Mouse (Mus musculus) left cerebral cortex, adult 2 months (tissue): ENCODE results near the gene Fras1. TPM values are rescaled to one million over a fixed set of nuclear protein-coding genes. Genes with fewer than 3 reads are reported as not detected.

Experiments
- DNase-seq, 2 experiments: peaks; one replicate each; pipeline ENCODE4 v3.0.0; 2021 to 2022; ENCODE audit warnings: low spot score in 2 of 2, mixed read lengths in 1 of 2; ENCODE audit errors: extremely low spot score in 1 of 2
- H3K27ac ChIP-seq: fragments of 200-600 bp; 2 replicates; pipeline ENCODE4 v1.8.1; 2022
- H3K4me3 ChIP-seq: fragments of 200-600 bp; 2 replicates; pipeline ENCODE4 v1.8.1; 2022
- CTCF ChIP-seq: fragments of 200-600 bp; IDR thresholded peaks from 2 replicates; pipeline ENCODE4 v1.8.1; 2022; ENCODE audit warnings: antibody characterized with exemption, mild to moderate bottlenecking, moderate library complexity
- intact Hi-C: fragments of 180-260 bp; cut with DNase I; formaldehyde crosslinking; loops from one replicate; pipeline ENCODE4 v1.15.1; 2025
- total RNA-seq, 2 experiments: library from RNA; stranded (reverse); gene quantifications; 2 replicates each; pipeline ENCODE4 v1.2.3; 2021

Fras1 gene
- total RNA-seq, 2 experiments from 2014 or later = 23.0 to 25.2 TPM

DNA sequence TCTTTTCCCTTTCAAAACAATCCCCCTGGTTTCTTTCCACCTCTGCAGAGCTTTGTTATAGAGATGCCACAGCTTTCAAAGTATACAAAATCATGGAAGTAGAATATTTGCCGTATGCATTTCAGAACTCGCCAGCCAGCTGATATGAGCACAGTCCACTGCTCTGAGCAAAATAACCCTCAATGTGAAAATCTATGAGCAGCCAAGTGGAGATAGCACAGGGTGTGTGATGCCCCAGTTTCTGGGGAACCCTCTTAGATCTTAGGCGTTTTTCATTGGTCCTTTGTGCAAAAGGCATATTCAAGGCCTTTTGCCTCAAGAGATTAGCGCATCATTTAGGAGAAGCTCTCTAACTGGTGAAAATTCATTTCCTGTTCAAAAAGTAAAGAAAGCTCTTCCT is 170.4 kb downstream of the Fras1 start:
- H3K4me3 ChIP-seq = no peak overlapping the region
- no peak for TF ChIP-seq CTCF
- no peak overlapping the region for H3K27ac ChIP-seq
- DNase-seq = no peak
- intact Hi-C loops = no loop called here

DNA sequence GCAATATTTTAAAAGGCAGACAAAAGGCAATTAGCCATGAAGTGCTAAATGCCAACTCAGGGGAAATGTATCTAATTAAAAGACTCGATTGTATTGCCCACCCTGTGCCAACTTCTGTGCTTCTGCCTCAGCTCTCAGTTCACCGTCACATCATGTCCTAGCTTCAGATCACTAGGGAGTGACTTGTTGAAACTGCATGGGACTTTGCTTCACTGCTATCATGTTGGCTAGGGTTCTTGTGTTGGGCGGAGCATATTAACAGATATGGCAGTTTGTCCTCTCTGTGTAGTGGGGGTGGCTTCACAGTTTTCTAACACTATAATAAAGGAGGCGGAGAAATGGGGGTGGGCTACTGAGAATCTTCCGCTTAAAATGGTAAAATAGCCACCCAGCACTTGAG is 172.2 kb downstream of the Fras1 start:
- no peak for TF ChIP-seq CTCF
- no peak overlapping the region for H3K27ac ChIP-seq
- no peak overlapping the region for H3K4me3 ChIP-seq
- DNase-seq = no peak
- intact Hi-C loops = no loop called here

DNA sequence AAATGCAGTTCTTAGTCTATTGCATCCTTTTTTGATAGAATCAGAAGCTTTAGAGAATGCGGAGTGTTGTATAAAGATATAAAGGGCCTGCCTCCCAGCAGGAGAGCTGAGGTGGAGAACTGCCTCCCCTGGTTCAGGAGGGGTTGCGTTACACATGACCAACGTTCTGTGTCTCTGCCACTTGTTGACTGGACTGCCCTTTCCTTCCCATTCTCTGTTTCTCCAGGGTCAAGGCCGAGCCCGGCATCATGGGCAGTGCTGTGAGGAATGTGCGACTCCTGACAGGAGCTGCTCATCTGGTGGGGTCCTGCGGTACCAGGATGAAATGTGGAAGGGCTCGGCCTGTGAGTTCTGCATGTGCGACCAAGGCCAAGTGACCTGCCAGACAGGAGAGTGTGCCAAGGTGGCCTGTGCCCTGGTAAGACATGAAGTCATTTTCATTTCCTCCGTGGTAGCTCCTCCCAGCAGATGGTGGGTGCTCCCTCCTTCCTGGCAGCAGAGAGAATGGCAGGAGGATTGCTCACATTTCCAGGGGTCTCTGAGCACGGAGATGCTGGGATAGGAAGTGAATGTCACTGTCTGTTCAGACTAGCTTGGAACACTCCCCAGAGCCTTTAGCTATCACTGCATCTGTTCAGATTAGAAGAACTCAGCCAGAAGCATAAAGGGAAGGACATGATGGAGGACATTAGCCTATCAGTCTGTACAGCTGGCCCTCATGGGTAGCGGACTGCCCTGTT is 181.4 kb downstream of the Fras1 start:
- intact Hi-C loops = no loop called here
- TF ChIP-seq CTCF = no peak
- DNase-seq = no peak
- Histone ChIP-seq H3K4me3 (no peak overlapping the region), H3K27ac (no peak overlapping the region)

DNA sequence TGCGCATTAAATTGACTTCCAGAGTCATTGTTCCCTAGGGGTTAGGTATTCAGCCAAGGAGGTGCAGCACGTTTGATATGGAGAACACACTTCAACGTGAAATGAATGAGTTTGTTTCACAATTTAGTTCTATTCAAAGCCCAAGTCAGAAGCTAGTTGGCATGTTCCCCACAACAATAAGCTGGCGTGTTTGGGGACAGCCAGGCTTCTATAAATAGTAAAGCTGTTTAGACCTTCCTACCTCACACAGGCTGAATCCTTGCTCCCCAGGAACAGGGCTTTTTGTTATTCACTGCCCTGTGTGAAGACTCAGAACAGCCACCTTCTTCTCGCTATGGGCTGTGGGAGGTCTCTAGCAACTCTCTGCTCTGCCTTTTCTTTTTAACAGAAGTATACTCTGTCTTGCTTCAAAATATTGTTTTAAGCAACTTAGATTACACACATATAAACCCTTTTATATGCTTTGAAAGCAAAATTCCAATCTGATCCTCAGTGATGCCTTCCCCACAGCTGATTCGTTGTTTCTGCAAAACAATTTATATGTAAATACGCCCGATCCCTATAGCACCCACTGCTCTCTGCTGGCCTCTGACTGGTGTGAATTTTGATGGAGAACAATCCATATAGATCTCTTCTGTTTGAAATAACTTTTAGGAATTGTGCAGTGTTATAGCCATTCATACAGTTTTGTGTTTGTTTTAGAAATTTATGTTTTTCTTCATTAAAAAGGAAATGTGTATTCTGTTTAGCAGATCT is 184.5 kb downstream of the Fras1 start:
- Histone ChIP-seq H3K27ac (no peak overlapping the region), H3K4me3 (no peak overlapping the region)
- intact Hi-C loops = no loop called here
- DNase-seq = no peak
- TF ChIP-seq CTCF = no peak

DNA sequence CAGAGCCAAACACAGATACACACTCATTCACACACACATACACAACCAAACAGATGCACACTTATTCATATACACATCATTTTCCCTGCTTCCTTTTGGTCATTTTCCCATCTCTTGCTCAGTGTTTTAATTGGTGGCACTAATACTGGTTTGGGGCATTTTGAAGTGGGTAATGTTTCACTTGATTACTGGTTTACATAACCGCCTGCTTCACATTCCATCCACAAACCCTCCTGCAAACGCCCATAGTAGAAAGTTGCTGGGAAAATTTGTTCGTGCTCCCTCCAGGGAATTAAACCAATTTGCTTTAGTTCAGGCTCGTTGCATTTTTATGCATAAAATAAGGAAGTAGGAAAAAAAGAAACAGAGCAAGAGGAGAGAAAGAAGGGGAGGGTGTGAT is 200.8 kb downstream of the Fras1 start:
- intact Hi-C loops = no loop called here
- TF ChIP-seq CTCF = no peak
- H3K4me3 ChIP-seq = no peak overlapping the region
- no peak overlapping the region for H3K27ac ChIP-seq
- DNase-seq = no peak

DNA sequence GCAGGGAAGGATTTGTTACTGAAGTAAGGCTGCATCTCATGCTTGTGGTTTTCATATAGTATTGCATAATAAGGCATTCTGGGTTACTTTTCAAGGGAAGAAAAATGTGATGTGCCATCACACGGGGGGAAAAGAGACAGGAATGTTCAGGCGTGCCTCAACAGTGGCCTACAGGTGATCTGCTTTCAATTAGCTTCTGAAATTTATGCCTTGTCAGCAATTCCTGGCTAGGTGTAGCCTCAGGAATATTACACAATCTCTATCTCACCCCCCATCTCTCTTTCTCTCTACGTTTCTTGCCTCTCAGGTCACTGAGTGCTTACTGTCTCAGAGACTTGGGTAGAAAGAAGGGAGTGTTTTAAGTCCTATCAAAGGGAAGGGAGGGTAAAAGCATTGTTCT is 204.9 kb downstream of the Fras1 start:
- H3K4me3 ChIP-seq = no peak overlapping the region
- no peak for TF ChIP-seq CTCF
- DNase-seq = no peak
- no peak overlapping the region for H3K27ac ChIP-seq
- intact Hi-C loops = no loop called here

DNA sequence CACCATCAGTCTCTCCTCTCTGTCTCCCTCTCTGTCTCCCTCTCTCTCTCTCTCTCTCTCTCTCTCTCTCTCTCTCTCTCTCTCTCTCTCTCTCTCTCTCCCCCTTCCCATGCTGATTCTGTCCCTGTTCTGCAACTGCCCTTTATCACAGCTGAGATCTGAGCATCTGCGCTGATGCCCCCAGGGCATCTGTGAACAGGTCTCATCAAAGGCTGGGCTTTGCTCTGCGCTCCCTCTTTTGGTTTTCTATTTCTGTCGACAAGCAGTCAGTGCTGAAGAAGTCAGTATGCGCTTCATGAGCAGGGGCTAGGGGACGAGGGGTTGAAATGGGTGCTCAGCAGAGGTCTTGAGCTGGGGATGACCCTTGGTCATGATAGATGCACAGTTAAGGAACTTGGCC is 206.2 kb downstream of the Fras1 start:
- intact Hi-C loops = loop anchor here (2.0 to 5.0 kb wide), 3 partner anchors 97 to 205 kb away; no protein-coding TSS in a partner anchor
- no peak for TF ChIP-seq CTCF
- H3K27ac ChIP-seq = no peak overlapping the region
- H3K4me3 ChIP-seq = no peak overlapping the region
- no peak for DNase-seq

DNA sequence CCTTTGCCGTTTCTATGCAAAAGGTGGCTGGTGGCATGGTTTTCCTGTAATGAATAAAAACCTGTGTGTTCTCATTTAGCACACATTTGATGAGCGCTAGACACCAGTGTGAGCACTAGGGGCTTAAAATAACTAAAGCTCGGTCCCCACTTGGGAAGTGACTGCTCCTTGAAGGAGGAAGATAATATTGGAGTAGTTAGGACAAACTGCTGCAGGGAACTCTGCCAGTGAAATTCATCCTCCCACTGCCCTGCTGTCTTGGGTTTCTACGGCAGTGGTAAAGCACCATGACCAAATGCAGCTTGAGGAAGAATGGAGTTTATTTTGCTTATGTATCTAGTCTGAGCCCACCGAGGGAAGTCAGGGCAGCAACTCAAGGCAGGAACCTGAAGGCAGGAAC is 211.0 kb downstream of the Fras1 start:
- DNase-seq = peak; percentile 33 to 58

DNA sequence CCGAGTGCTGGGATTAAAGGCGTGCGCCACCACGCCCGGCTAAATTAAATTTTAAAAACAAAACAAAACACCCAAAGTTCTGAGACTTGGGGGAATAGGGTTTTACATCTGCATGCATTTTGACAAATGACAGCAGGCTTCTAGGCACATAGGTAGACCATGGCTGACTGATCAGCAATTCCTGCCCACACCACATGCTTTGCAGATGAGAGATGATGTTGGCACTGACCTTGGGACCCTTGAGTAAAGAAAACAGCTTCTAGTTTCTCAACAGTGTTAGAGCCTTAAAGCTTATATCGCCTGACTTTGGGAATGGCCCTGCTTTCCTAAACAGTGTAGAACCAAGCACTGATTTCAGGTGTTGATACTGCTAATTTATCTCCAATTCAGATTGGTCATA is 216.9 kb downstream of the Fras1 start:
- intact Hi-C loops = no loop called here
- TF ChIP-seq CTCF = no peak
- no peak overlapping the region for H3K27ac ChIP-seq
- DNase-seq = no peak
- H3K4me3 ChIP-seq = no peak overlapping the region

More for the DNA sequence above, 211.0 kb downstream of the Fras1 start:
- no peak; the same call in none of the 2 replicates for TF ChIP-seq CTCF
- intact Hi-C loops = loop anchor here (5.0 kb wide), 2 partner anchors 93 to 127 kb away; no protein-coding TSS in a partner anchor
- H3K27ac ChIP-seq = no peak overlapping the region
- H3K4me3 ChIP-seq = no peak overlapping the region

DNA sequence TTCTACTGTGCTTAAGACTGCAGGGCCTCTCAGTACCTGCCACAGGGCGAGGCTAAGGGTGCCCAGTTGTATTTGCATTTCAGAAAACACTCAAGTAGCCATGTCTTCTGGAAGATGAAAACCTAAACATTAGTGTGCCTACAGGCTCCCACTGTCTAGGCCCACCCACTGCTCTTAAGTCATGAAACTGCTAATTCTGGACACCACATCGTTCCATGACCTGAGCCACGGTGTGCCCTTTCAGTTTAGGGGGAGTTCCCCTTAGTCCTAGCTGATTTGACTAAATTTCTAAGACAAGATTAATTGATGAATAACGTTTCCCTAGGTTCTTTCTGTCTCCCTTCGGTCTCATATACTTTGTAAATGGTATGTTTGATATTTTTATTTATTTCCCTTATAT is 222.0 kb downstream of the Fras1 start:
- Histone ChIP-seq H3K27ac (no peak overlapping the region), H3K4me3 (no peak overlapping the region)
- intact Hi-C loops = no loop called here
- no peak for TF ChIP-seq CTCF
- no peak for DNase-seq

DNA sequence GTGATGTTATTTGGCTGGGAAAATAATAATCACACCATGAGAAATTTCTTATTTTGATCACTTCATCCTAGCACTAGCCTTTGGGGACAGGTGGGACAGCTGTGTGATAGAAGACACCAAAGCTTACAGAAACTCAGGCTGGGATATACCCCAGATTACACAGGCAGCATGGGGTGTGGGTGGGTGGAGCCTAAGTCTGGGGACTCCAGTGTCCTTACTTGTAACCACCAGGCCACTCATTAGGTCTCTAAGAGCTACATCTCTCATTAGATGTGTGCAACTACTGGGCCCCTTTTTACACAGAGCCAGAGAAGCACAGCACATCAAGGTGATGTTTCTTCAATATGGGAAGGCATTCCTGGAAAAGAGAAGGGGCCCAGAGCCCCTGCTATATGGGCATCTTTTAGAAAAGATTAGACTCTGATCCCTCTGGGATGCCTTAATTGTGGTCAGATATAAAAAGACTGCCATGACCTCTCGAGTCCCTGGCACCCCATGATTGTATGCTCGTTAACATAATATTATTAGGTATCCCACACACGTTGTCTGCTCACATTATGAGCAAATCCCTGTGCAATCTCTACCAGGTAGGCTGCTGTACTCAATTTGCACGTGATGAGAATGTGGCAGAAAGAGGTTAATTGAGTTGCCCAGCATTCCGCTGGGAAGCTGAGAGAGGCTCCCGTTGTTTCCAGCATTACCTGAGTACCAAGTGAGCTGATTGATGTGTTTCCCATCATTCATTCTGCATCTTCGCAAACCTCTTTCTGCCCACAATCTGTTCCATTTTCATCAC is 230.4 kb downstream of the Fras1 start:
- Histone ChIP-seq H3K27ac (no peak overlapping the region), H3K4me3 (no peak overlapping the region)
- TF ChIP-seq CTCF = no peak
- DNase-seq = no peak
- intact Hi-C loops = no loop called here

DNA sequence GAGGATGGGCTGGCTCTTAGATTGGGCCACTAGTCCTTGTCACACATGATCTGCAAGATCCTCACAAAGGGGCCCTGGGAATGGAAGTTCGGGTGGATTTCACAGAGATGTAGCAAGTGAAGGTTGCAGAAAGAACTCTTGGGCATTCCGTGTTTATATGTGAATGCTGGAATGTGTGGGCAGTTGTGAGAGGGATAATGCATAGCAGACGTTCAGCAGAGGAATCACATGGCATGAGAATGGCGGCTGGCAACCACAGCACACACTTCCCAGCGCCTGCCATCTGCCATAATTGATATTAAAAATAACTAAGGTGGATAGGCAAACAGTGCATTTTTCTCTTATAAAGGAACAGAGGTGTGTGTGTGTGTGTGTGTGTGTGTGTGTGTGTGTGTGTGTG is 234.3 kb downstream of the Fras1 start:
- no peak for DNase-seq
- H3K27ac ChIP-seq = no peak overlapping the region
- no peak for TF ChIP-seq CTCF
- H3K4me3 ChIP-seq = no peak overlapping the region
- intact Hi-C loops = no loop called here
